Mouse (Mus musculus) right cerebral cortex, postnatal 4 days (tissue): ENCODE data around the gene Col1a1.
A peak's percentile ranks its signal among the peaks of the same experiment; 100 is the strongest.

Experiments used
- DNase-seq: peaks from one replicate; pipeline ENCODE4 v3.0.0-alpha.2; 2022

Col1a1 gene

DNA sequence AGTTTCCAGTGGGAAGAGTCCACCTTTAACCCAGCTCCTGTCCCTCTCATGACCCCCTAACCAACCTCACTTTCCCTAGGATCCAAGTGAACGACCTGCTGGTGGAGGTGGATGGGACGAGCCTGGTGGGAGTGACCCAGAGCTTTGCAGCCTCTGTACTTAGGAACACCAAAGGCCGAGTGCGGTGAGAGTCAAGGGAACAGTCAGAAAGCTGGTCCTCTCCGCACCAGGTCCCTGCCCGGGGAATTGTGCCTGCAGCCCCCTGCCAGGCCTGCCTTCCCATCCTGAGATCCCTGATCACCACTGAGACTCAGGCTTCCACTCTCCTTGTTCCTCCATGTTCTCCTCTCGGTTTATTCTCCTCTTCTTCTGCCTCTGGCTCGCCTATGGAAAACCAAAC, 64.1 kb downstream of the Col1a1 start:
- DNase-seq = no peak

DNA sequence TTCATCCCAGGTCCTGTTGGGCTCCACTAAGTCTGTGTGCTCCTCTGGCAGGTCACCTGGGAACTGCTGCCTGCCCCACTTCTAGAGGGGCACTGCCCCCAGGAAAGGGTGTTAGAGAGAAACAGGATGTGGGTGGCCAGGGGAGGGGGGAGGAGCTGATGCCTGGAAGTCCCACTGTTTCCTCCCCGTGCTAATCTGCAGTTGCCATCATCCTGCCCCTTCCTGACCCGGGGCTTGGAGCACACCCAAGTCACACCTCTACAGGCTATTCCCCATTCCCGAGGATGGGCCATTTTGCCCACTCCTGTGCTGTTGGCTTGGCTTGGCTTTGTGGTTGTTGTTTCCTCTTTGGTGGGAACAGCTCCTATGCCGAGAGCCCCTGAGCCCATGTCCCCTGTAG, 64.5 kb downstream of the Col1a1 start:
- no peak for DNase-seq

GRCm38 (mm10) chr11:95001058-95001457, 65.0 kb downstream of the Col1a1 start:
- peak; percentile 63 for DNase-seq

GRCm38 (mm10) chr11:95001584-95002347, 65.7 kb downstream of the Col1a1 start:
- no peak for DNase-seq
